ENCODE assay signal across 9 mouse cellular contexts in the genomic region with DNA sequence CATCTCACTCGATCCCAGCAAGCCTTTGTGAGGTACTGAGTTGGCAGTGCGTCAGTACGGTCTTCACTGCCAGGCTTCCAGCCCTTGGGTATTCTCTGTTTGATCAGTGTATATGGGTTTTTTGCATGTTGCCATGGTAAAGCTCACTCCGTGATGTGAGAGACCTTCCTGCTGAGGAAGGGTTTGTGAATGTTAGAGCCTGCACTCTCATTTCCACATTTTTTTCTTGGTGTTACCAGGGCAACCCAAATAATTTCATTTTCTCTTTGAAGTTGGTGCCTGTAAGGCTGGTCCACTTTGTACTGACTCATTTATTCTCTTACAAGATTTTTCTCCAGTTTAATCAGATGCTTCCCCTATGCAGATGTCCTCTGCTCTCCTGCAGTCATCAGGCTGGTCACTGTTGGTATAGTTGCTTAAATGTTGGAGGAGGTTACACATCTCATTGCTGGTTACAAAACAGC. TPM values are rescaled to one million over a fixed set of nuclear protein-coding genes. Genes with fewer than 3 reads are reported as not detected.
DNase-seq lines count a peak whose midpoint lies in the region; ATAC-seq lines count a peak whose summit lies in the region.
"Had no signal": no experiment of that assay in that cellular context is flagged by ENCODE, and none has a peak within 500 bp of the region (broad histone marks: within the 10 kb centered on the region; RNA-seq: fewer than 3 reads in every experiment).

No protein-coding gene starts in this region.

- no peak overlapping the region for H3K4me3 ChIP-seq in midbrain, embryonic 14.5 days (replicated peaks; ENCODE audit: low read depth, low read length)
- H3K4me3 ChIP-seq: embryonic facial prominence, embryonic 15.5 days; neural tube, embryonic 13.5 days had no signal

- ATAC-seq in midbrain, embryonic 14.5 days (ENCODE audit: low FRiP score, low TSS enrichment) = 0 out of 2 replicates have a peak, but pooled peaks have one; percentile 43

- no peaks in the 10 kb centered on the region for H3K9me3 ChIP-seq in midbrain, embryonic 14.5 days (ENCODE audit: control insufficient read depth, low read length)
- H3K9me3 ChIP-seq: embryonic facial prominence, embryonic 15.5 days; neural tube, embryonic 13.5 days had no signal

- H3K4me1 ChIP-seq in midbrain, embryonic 14.5 days (ENCODE audit: control insufficient read depth, insufficient read depth, low read length) = no peaks in the 10 kb centered on the region
- H3K4me1 ChIP-seq: embryonic facial prominence, embryonic 15.5 days; neural tube, embryonic 13.5 days had no signal

- H3K27me3 ChIP-seq in midbrain, embryonic 14.5 days (ENCODE audit: control insufficient read depth, insufficient read depth, low read length) = no peaks in the 10 kb centered on the region
- H3K27me3 ChIP-seq: embryonic facial prominence, embryonic 15.5 days; neural tube, embryonic 13.5 days had no signal

- no peaks in the 10 kb centered on the region; the same call in 1 of the 2 replicates for H3K36me3 ChIP-seq in midbrain, embryonic 14.5 days (ENCODE audit: control insufficient read depth, insufficient read depth, low read length)
- H3K36me3 ChIP-seq: embryonic facial prominence, embryonic 15.5 days had no signal

- peak; percentile 30 for DNase-seq in 416B (ENCODE audit: low read depth)
- DNase-seq in B cell, adult 2 months = peak; percentile 62 to 72
- peak; percentile 29 to 40 for DNase-seq in frontal cortex, postnatal 36 days (ENCODE audit: low spot score in 2 of 2)
- peak; percentile 73 for DNase-seq in midbrain, embryonic 14.5 days
- no peak for DNase-seq in urinary bladder, postnatal 36 days (ENCODE audit: low spot score in 2 of 2)
- no peak for DNase-seq in thymus, postnatal 4 days
- no peak for DNase-seq in thymus, postnatal 14 days

- H3K27ac ChIP-seq in midbrain, embryonic 14.5 days (replicated peaks; ENCODE audit: low read depth, low read length) = peak overlapping the region; percentile 55; the same call in 1 of the 2 replicates
- H3K27ac ChIP-seq: embryonic facial prominence, embryonic 15.5 days; neural tube, embryonic 13.5 days had no signal

- no peak overlapping the region for H3K9ac ChIP-seq in midbrain, embryonic 14.5 days (replicated peaks; ENCODE audit: low read length)
- H3K9ac ChIP-seq: embryonic facial prominence, embryonic 15.5 days; neural tube, embryonic 13.5 days had no signal

- WGBS in midbrain, embryonic 14.5 days = 35% methylated on average over 4 of the region's 4 CpGs

- H3K4me2 ChIP-seq in midbrain, embryonic 14.5 days (ENCODE audit: low read length) = no peak overlapping the region
- H3K4me2 ChIP-seq: embryonic facial prominence, embryonic 15.5 days; neural tube, embryonic 13.5 days had no signal

RNA-seq across cellular contexts. Expression of gene Lrrc8c, which starts 38.6 kb away (rescaled TPM):
- 13.0 and 16.7 TPM in 2 replicates for polyA plus RNA-seq in midbrain, embryonic 14.5 days (2014; fragmentation: Nextera tagmentation; extraction: Ambion mirVana)

Comparison
In these comparisons a context has a peak if more than half of its experiments do, and no peak if none do; other contexts are left out.
1. DNase-seq: peak in 416B (single experiment), B cell, adult 2 months (2 of 2), frontal cortex, postnatal 36 days (2 of 2) and midbrain, embryonic 14.5 days (single experiment); none in urinary bladder, postnatal 36 days (0 of 2), thymus, postnatal 4 days (single experiment) and thymus, postnatal 14 days (single experiment).